Mouse (Mus musculus) testis, adult 2 months (tissue): Measurements from ENCODE around the gene Mgat5b.

Experiments
- CTCF ChIP-seq: fragments of 200-500 bp; IDR thresholded peaks from 2 replicates; pipeline ENCODE4 v1.5.1; 2012; ENCODE audit warnings: low read depth, mild to moderate bottlenecking, inconsistent platforms, low read length, moderate library complexity; ENCODE audit not compliant: control insufficient read depth, insufficient read depth, insufficient replicate concordance
- POLR2A ChIP-seq: fragments of 200-500 bp; IDR thresholded peaks from 2 replicates; pipeline ENCODE4 v1.6.1; 2012; ENCODE audit warnings: low read depth, mild to moderate bottlenecking, inconsistent platforms, low read length, moderate library complexity; ENCODE audit not compliant: control insufficient read depth

DNA sequence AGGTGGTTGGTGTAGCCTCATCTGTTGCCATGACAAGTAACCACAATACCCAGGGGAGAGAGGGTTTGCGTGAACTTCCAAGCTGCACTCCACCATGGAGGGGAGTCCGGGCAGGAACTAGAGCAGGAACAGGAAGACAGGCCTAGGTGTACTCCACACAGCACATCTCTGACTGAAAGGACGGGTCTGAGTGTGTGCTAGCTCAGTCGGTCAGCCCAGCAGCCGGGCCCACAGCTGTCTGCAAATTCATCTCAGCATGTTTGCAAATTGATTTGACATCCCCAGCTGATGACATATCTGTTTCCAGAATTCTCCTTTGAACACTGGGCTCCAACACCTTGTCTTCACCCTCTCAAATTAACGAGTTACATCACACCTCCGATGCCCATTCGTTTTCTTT is 72.7 kb downstream of the Mgat5b start:
- TF ChIP-seq CTCF (no peak), POLR2A (no peak)
